ENCODE assay signal across 14 mouse cellular contexts in genomic region chr17:3260796-3261195, GRCm38 (mm10).
A peak's percentile ranks its signal among the peaks of the same experiment; 100 is the strongest.
DNase-seq lines count a peak whose midpoint lies in the region.
"Had no signal": no experiment of that assay in that cellular context is flagged by ENCODE, and none has a peak within 500 bp of the region (broad histone marks: within the 10 kb centered on the region; RNA-seq: fewer than 3 reads in every experiment).

No protein-coding gene starts in this region.

- intact Hi-C loops in left cerebral cortex, postnatal 14 days (cut with DNase I): no loop called here

- peak; percentile 30 for DNase-seq in CD4-positive helper T cell, adult 2 months (ENCODE audit: low read depth, low spot score)
- DNase-seq in CD4-positive, CD25-positive, alpha-beta regulatory T cell, adult 2 months (ENCODE audit: low read depth, low spot score): peak; percentile 20
- peak; percentile 9 for DNase-seq in induced T-regulatory cell, adult 2 months (ENCODE audit: low read depth)
- DNase-seq in natural killer cell, adult 2 months (ENCODE audit: low spot score in 2 of 2): peak; percentile 61 to 78
- no peak for DNase-seq in lung, postnatal 14 days
- no peak for DNase-seq in left cerebral cortex, postnatal 14 days (ENCODE audit: low spot score in 2 of 2)
- DNase-seq: adrenal gland, adult 8-10 months; adrenal gland, postnatal 36 days; cerebellum, adult 2 months; cerebellum, postnatal 14 days; embryo, embryonic 11 days; gastrocnemius, postnatal 10 days; heart, adult 2 months; heart, postnatal 14 days had no signal

Comparison
In these comparisons a context has a peak if more than half of its experiments do, and no peak if none do; other contexts are left out.
1. DNase-seq: peak in CD4-positive helper T cell, adult 2 months (single experiment), CD4-positive, CD25-positive, alpha-beta regulatory T cell, adult 2 months (single experiment), induced T-regulatory cell, adult 2 months (single experiment) and natural killer cell, adult 2 months (2 of 2); none in lung, postnatal 14 days (single experiment) and left cerebral cortex, postnatal 14 days (0 of 2).